Mouse (Mus musculus): ENCODE measurements around the gene Rnaset2b.
"Not testable (repeated sequence)": the region's sequence is repeated elsewhere in the genome, so short reads cannot be mapped to it uniquely, and the experiment has no call there.

- not testable (repeated sequence) for TF ChIP-seq CTCF (IDR thresholded peaks at IDR 0.05; ENCODE audit: low read depth, low read length); GATA1 (IDR thresholded peaks at IDR 0.05; ENCODE audit: borderline replicate concordance, low read length); TAL1 (conservative IDR thresholded peaks at IDR 0.05; ENCODE audit: low read depth, low read length)
These were observed 15.7 kb downstream of the Rnaset2b start for GRCm38 (mm10) chr17:6986118-6986517.
